Mouse (Mus musculus): Measurements from ENCODE around the gene Sesn2.
A peak's percentile ranks its signal among the peaks of the same experiment; 100 is the strongest.
"Not testable (repeated sequence)": the region's sequence is repeated elsewhere in the genome, so short reads cannot be mapped to it uniquely, and the experiment has no call there.

Sesn2 gene

GRCm38 (mm10) chr4:132513395-132514273, 3.3 kb upstream of the Sesn2 start:
- DNase-seq, result no peak

- no peak for DNase-seq
Observed at GRCm38 (mm10) chr4:132512080-132512479, 1.8 kb upstream of the Sesn2 start.

GRCm38 (mm10) chr4:132509621-132510296, 542 bp downstream of the Sesn2 start:
- peak; percentile 66 for DNase-seq

GRCm38 (mm10) chr4:132507210-132507609, 3.1 kb downstream of the Sesn2 start:
- DNase-seq, result no peak

- DNase-seq, result no peak
Observed at GRCm38 (mm10) chr4:132506250-132506649, 4.1 kb downstream of the Sesn2 start.

- no peak for DNase-seq
Observed at GRCm38 (mm10) chr4:132505800-132506199, 4.5 kb downstream of the Sesn2 start.

- no peak for DNase-seq
Observed at GRCm38 (mm10) chr4:132505034-132505738, 5.1 kb downstream of the Sesn2 start.

GRCm38 (mm10) chr4:132503344-132503743, 7.0 kb downstream of the Sesn2 start:
- no peak for DNase-seq

- DNase-seq, result no peak
Observed at GRCm38 (mm10) chr4:132501639-132502038, 8.7 kb downstream of the Sesn2 start.

- DNase-seq, result no peak
Observed at GRCm38 (mm10) chr4:132494271-132494918, 15.9 kb downstream of the Sesn2 start.

- DNase-seq, result no peak
Observed at GRCm38 (mm10) chr4:132492178-132493060, 17.9 kb downstream of the Sesn2 start.

GRCm38 (mm10) chr4:132491748-132492147, 18.6 kb downstream of the Sesn2 start:
- DNase-seq, result no peak

- DNase-seq, result no peak
Observed at GRCm38 (mm10) chr4:132491057-132491456, 19.2 kb downstream of the Sesn2 start.

GRCm38 (mm10) chr4:132490273-132491010, 19.9 kb downstream of the Sesn2 start:
- no peak for DNase-seq

GRCm38 (mm10) chr4:132488976-132489375, 21.3 kb downstream of the Sesn2 start:
- DNase-seq, result no peak

- no peak for DNase-seq
Observed at GRCm38 (mm10) chr4:132488521-132488920, 21.8 kb downstream of the Sesn2 start.

- no peak for DNase-seq
Observed at GRCm38 (mm10) chr4:132484820-132485219, 25.5 kb downstream of the Sesn2 start.

- no peak for DNase-seq
Observed at GRCm38 (mm10) chr4:132484231-132484630, 26.1 kb downstream of the Sesn2 start.

- DNase-seq, result no peak
Observed at GRCm38 (mm10) chr4:132482956-132483608, 27.2 kb downstream of the Sesn2 start.

- DNase-seq, result not testable (repeated sequence)
Observed at GRCm38 (mm10) chr4:132482104-132482503, 28.2 kb downstream of the Sesn2 start.

GRCm38 (mm10) chr4:132477833-132478232, 32.5 kb downstream of the Sesn2 start:
- DNase-seq, result no peak

All from right cerebral cortex, postnatal 25 days (tissue).